Mouse (Mus musculus) forebrain, embryonic 13.5 days (tissue): ENCODE data around the gene Dhdh. TPM values are rescaled to one million over a fixed set of nuclear protein-coding genes. Genes with fewer than 3 reads are reported as not detected.
"Not testable (repeated sequence)": the region's sequence is repeated elsewhere in the genome, so short reads cannot be mapped to it uniquely, and the experiment has no call there.

Source experiments
- ATAC-seq: fragments of 200-750 bp; cut with Nextera tagmentation; 2 replicates; pipeline ENCODE4 v1.8.0; 2017
- H3K27ac ChIP-seq: fragments of 300-500 bp; sonication (generic); 2 replicates; pipeline ENCODE4 v1.5.1; 2015; ENCODE audit warnings: inconsistent platforms, mild to moderate bottlenecking, moderate library complexity
- H3K27me3 ChIP-seq: fragments of 300-500 bp; sonication (generic); 2 replicates; pipeline ENCODE4 v1.6.1; 2015; ENCODE audit warnings: mild to moderate bottlenecking, inconsistent platforms
- H3K36me3 ChIP-seq: fragments of 300-500 bp; sonication (generic); 2 replicates; pipeline ENCODE4 v1.6.1; 2015; ENCODE audit warnings: mild to moderate bottlenecking, inconsistent platforms; ENCODE audit not compliant: poor library complexity, severe bottlenecking
- H3K4me1 ChIP-seq: fragments of 300-500 bp; sonication (generic); 2 replicates; pipeline ENCODE4 v1.6.1; 2015; ENCODE audit warnings: inconsistent platforms
- H3K4me2 ChIP-seq: fragments of 300-500 bp; sonication (generic); 2 replicates; pipeline ENCODE4 v1.6.1; 2015; ENCODE audit warnings: inconsistent platforms, mild to moderate bottlenecking, moderate library complexity
- H3K4me3 ChIP-seq: fragments of 300-500 bp; sonication (generic); 2 replicates; pipeline ENCODE4 v1.5.1; 2015; ENCODE audit warnings: mild to moderate bottlenecking, inconsistent platforms
- H3K9ac ChIP-seq: fragments of 300-500 bp; sonication (generic); 2 replicates; pipeline ENCODE4 v1.6.1; 2015; ENCODE audit warnings: mild to moderate bottlenecking, inconsistent platforms
- H3K9me3 ChIP-seq: fragments of 300-500 bp; sonication (generic); replicated peaks from 2 replicates; pipeline ENCODE4 v1.6.1; 2016; ENCODE audit warnings: inconsistent platforms
- WGBS: fragments of 180-500 bp; shearing (Covaris S2); methylation state at CpG from one replicate; pipeline ENCODE4 v1.1.7; 2015; 5-methylcytosine and 5-hydroxymethylcytosine counted together
- polyA plus RNA-seq: library from polyadenylated mRNA; unstranded; fragments of >200 nt; fragmentation: Nextera tagmentation; extraction: Ambion mirVana; gene quantifications from 2 replicates; pipeline ENCODE4 v1.2.1, GENCODE M21; 2015

The Dhdh gene
- polyA plus RNA-seq, 1 experiment from 2014 or later, result 3.1 TPM

GRCm38 (mm10) chr7:45465549-45465948 lies 23.1 kb downstream of the Dhdh start:
- no peak for ATAC-seq
- Histone ChIP-seq H3K4me3 (peak overlapping the region; percentile 92), H3K4me1 (peaks cover 27% of the 10 kb centered on the region), H3K36me3 (peaks cover 44% of the 10 kb centered on the region), H3K27ac (no peak overlapping the region), H3K9me3 (no peaks in the 10 kb centered on the region), H3K27me3 (no peaks in the 10 kb centered on the region), H3K4me2 (peak overlapping the region; percentile 95), H3K9ac (peak overlapping the region; percentile 95)
- 79% methylated on average over 9 of the region's 9 CpGs for WGBS

- Histone ChIP-seq H3K9ac (0 out of 2 replicates have a peak overlapping the region, but pooled peaks have one; percentile 95), H3K4me3 (peak overlapping the region; percentile 92), H3K9me3 (no peaks in the 10 kb centered on the region), H3K4me2 (peak overlapping the region; percentile 95), H3K27me3 (no peaks in the 10 kb centered on the region), H3K36me3 (peaks cover 44% of the 10 kb centered on the region), H3K4me1 (peaks cover 31% of the 10 kb centered on the region), H3K27ac (no peak overlapping the region)
- no peak for ATAC-seq
- WGBS, result 94% methylated on average over 12 of the region's 12 CpGs
Measured at GRCm38 (mm10) chr7:45465112-45465511, 23.5 kb downstream of the Dhdh start.

GRCm38 (mm10) chr7:45463987-45464778 lies 24.4 kb downstream of the Dhdh start:
- no peaks in the 10 kb centered on the region for H3K27me3 ChIP-seq
- H3K9me3 ChIP-seq, result no peaks in the 10 kb centered on the region
- H3K27ac ChIP-seq, result no peak overlapping the region
- H3K36me3 ChIP-seq, result peaks cover 44% of the 10 kb centered on the region
- no peak overlapping the region for H3K4me2 ChIP-seq
- H3K4me1 ChIP-seq, result peaks cover 33% of the 10 kb centered on the region
- WGBS, result 98% methylated on average over 7 of the region's 7 CpGs
- H3K4me3 ChIP-seq, result no peak overlapping the region
- H3K9ac ChIP-seq, result no peak overlapping the region
- no peak for ATAC-seq

- not testable (repeated sequence) for H3K4me2 ChIP-seq, ATAC-seq, H3K9me3 ChIP-seq, H3K4me3 ChIP-seq, H3K27ac ChIP-seq, H3K9ac ChIP-seq, H3K27me3 ChIP-seq
- 76% methylated on average over 4 of the region's 4 CpGs for WGBS
- H3K4me1 ChIP-seq, result peaks cover 40% of the 10 kb centered on the region
- peaks cover 53% of the 10 kb centered on the region for H3K36me3 ChIP-seq
Measured at GRCm38 (mm10) chr7:45462868-45463267, 25.7 kb downstream of the Dhdh start.

GRCm38 (mm10) chr7:45462325-45462724 lies 26.3 kb downstream of the Dhdh start:
- WGBS, result 89% methylated on average over 4 of the region's 4 CpGs
- Histone ChIP-seq H3K27me3 (no peaks in the 10 kb centered on the region), H3K9me3 (no peaks in the 10 kb centered on the region), H3K4me2 (no peak overlapping the region), H3K4me3 (no peak overlapping the region), H3K36me3 (peaks cover 58% of the 10 kb centered on the region), H3K4me1 (peaks cover 44% of the 10 kb centered on the region), H3K9ac (no peak overlapping the region), H3K27ac (no peak overlapping the region)
- ATAC-seq, result no peak

GRCm38 (mm10) chr7:45461781-45462180 lies 26.8 kb downstream of the Dhdh start:
- 93% methylated on average over 4 of the region's 4 CpGs for WGBS
- ATAC-seq, result no peak
- Histone ChIP-seq H3K9me3 (no peaks in the 10 kb centered on the region), H3K27ac (peak overlapping the region; percentile 51), H3K9ac (no peak overlapping the region), H3K36me3 (peaks cover 63% of the 10 kb centered on the region), H3K4me3 (no peak overlapping the region), H3K4me2 (no peak overlapping the region), H3K4me1 (peaks cover 47% of the 10 kb centered on the region), H3K27me3 (no peaks in the 10 kb centered on the region)

GRCm38 (mm10) chr7:45461326-45461725 lies 27.3 kb downstream of the Dhdh start:
- no peaks in the 10 kb centered on the region for H3K9me3 ChIP-seq
- no peak overlapping the region for H3K9ac ChIP-seq
- ATAC-seq, result no peak
- no peak overlapping the region for H3K4me2 ChIP-seq
- H3K4me3 ChIP-seq, result no peak overlapping the region
- H3K36me3 ChIP-seq, result peaks cover 67% of the 10 kb centered on the region
- WGBS, result 71% methylated on average over 5 of the region's 5 CpGs
- H3K4me1 ChIP-seq, result peaks cover 50% of the 10 kb centered on the region
- peak overlapping the region; percentile 79 for H3K27ac ChIP-seq
- H3K27me3 ChIP-seq, result no peaks in the 10 kb centered on the region

- no peaks in the 10 kb centered on the region for H3K27me3 ChIP-seq
- H3K4me3 ChIP-seq, result no peak overlapping the region
- H3K4me2 ChIP-seq, result 0 out of 2 replicates have a peak overlapping the region, but pooled peaks have one; percentile 10
- peaks cover 49% of the 10 kb centered on the region for H3K4me1 ChIP-seq
- peaks cover 72% of the 10 kb centered on the region for H3K36me3 ChIP-seq
- no peaks in the 10 kb centered on the region for H3K9me3 ChIP-seq
- ATAC-seq, result no peak
- H3K27ac ChIP-seq, result peak overlapping the region; percentile 79
- 51% methylated on average over 13 of the region's 13 CpGs for WGBS
- no peak overlapping the region for H3K9ac ChIP-seq
Measured at GRCm38 (mm10) chr7:45460860-45461314, 27.7 kb downstream of the Dhdh start.

GRCm38 (mm10) chr7:45460377-45460776 lies 28.2 kb downstream of the Dhdh start:
- peaks cover 44% of the 10 kb centered on the region for H3K4me1 ChIP-seq
- H3K27me3 ChIP-seq, result no peaks in the 10 kb centered on the region
- H3K4me3 ChIP-seq, result peak overlapping the region; percentile 92
- H3K27ac ChIP-seq, result peak overlapping the region; percentile 79
- H3K36me3 ChIP-seq, result peaks cover 70% of the 10 kb centered on the region
- 80% methylated on average over 7 of the region's 7 CpGs for WGBS
- no peak for ATAC-seq
- H3K9ac ChIP-seq, result peak overlapping the region; percentile 51; the same call in 1 of the 2 replicates
- H3K9me3 ChIP-seq, result no peaks in the 10 kb centered on the region
- peak overlapping the region; percentile 59 for H3K4me2 ChIP-seq

- H3K27me3 ChIP-seq, H3K9me3 ChIP-seq: not testable (repeated sequence)
- WGBS, result under 1% methylated on average over 30 of the region's 37 CpGs
- H3K27ac ChIP-seq, result peak within 1 kb of the TSS; percentile 96
- peak within 1 kb of the TSS; percentile 92 for H3K4me3 ChIP-seq
- H3K4me2 ChIP-seq, result peak within 1 kb of the TSS; percentile 67
- peak within 1 kb of the TSS; percentile 96 for H3K9ac ChIP-seq
- ATAC-seq, result peak; percentile 97
- peaks cover 70% of the 10 kb centered on the region for H3K36me3 ChIP-seq
- peaks cover 37% of the 10 kb centered on the region for H3K4me1 ChIP-seq
Measured at GRCm38 (mm10) chr7:45459564-45460140, 29.0 kb downstream of the Dhdh start, which contains the start of gene Ftl1. Gene Ftl1, minus strand, starts transcription at chr7:45459884.

GRCm38 (mm10) chr7:45458748-45459563 lies 29.6 kb downstream of the Dhdh start:
- peaks cover 37% of the 10 kb centered on the region for H3K4me1 ChIP-seq
- H3K27me3 ChIP-seq, result no peaks in the 10 kb centered on the region
- peak overlapping the region; percentile 92 for H3K4me3 ChIP-seq
- peak; percentile 78 for ATAC-seq
- H3K9me3 ChIP-seq, result no peaks in the 10 kb centered on the region
- peaks cover 70% of the 10 kb centered on the region for H3K36me3 ChIP-seq
- H3K9ac ChIP-seq, result peak overlapping the region; percentile 96
- H3K4me2 ChIP-seq, result peak overlapping the region; percentile 67
- H3K27ac ChIP-seq, result peak overlapping the region; percentile 96
- under 1% methylated on average over 42 of the region's 43 CpGs for WGBS
